Mouse (Mus musculus): Measurements from ENCODE around the gene Osbpl9.

Osbpl9 gene

DNA sequence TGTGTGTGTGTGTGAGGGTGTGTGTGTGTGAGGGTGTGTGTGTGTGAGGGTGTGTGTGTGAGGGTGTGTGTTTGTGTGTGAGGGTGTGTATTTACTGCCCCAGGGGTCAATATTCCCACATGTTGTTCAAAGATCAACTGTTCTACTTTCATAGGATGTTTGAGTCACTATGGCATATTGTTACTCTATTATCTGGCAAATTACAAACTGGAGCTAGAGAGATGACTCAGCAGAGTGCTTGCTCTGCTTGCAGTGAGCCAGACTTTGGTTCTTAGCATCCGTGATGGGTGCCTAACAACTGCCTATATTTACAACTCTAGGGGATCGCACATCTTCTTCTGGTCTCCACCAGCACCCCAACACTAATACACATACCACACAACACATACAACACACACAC, 172.2 kb downstream of the Osbpl9 start:
- no peak for DNase-seq

- DNase-seq = no peak
These were observed 175.5 kb downstream of the Osbpl9 start for GRCm38 (mm10) chr4:109026543-109026942.

DNA sequence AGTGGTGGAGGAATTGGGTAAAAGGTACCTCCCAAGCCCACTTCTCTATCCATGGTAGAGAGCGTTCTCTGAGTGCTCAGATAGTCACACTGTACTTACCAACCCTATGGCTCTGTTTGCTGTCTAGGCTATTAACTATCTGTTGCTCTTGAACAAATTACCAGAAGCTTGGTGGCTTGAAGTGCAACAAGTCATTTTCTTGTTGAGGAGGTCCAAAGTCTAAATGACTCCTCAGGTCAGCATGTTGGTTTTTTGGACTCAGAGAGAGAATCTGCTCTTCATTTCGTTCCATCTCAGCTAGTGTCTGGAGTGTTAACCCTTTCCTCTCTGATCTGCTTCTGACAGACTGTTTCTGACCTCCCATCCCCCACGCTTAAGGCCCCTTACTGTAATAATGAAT, 177.0 kb downstream of the Osbpl9 start:
- DNase-seq = no peak

DNA sequence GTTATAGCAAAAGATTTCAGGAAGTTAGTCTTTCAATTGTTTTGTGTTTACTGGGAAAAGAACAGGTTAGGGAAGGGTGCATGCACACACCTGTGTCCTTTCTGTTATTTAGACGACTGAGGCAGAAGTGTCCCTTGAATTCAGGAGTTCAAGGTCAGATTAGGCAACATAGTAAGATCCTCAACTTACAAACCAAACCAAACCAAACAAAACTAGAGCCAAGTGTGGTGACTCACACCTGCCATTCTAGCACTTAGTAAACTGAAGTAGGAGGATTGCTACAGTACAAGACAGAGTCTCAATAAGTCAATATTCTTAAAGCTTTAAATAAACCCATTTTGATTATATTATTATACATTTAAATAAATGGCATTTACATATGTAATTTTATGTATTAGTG, 180.1 kb downstream of the Osbpl9 start:
- DNase-seq = no peak

DNA sequence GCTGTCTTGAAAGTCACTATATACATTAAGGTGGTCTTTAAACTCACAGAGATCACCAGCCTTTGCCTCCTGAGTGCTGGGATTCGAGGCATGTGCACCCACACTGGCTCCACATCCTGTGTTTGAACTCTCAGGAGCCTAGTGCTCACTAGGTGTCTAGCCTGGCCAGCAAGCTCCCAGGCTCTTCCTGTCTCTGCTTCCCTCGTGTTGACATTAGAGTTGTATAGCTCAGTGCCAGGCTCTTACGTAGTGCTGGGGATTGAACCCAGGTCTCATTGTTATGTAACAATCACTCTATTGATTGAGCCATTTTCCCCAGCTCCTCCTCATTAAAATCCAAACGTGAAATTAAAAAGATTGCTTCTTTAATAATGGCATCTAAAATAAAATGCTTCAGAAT, 182.8 kb downstream of the Osbpl9 start:
- no peak for DNase-seq

DNA sequence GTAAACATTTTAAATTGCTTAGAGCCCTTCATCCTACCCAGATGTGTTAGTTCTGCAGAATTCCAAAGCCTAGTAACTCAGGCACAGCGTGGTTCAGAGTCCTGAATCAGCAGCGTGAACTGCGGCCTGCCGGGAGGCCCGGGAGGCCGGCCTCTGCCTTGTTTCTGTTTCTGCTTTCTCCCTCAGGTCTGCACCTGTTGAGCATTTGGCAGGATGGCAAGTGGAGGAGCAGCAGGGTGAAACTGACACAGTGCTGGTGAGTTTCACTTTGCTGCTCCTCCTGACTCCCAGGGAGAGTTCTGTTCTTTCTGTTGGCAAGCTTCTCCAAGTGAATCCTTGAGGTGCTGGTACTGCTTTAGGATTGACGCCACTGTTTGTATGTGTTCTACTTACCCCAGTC, 184.6 kb downstream of the Osbpl9 start:
- no peak for DNase-seq

- no peak for DNase-seq
These were observed 188.0 kb downstream of the Osbpl9 start for GRCm38 (mm10) chr4:109014091-109014490.
